Mouse (Mus musculus) liver, postnatal 0 days (tissue): Measurements from ENCODE around the gene Shisa9. TPM values are rescaled to one million over a fixed set of nuclear protein-coding genes. Genes with fewer than 3 reads are reported as not detected.

Experiments
- ATAC-seq: fragments of 200-750 bp; cut with Nextera tagmentation; 2 replicates; pipeline ENCODE4 v1.8.0; 2017; ENCODE audit warnings: mild to moderate bottlenecking, moderate library complexity
- DNase-seq: peaks from one replicate; pipeline ENCODE4 v3.0.0-alpha.2; 2016
- H3K27ac ChIP-seq: fragments of 300-500 bp; sonication (generic); 2 replicates; pipeline ENCODE4 v1.5.1; 2014; ENCODE audit warnings: antibody characterized with exemption, moderate library complexity, mild to moderate bottlenecking, low read depth
- H3K27me3 ChIP-seq: fragments of 300-500 bp; sonication (generic); 2 replicates; pipeline ENCODE4 v1.6.1; 2014; ENCODE audit warnings: low read length, control low read depth, mixed read lengths; ENCODE audit not compliant: insufficient read depth
- H3K36me3 ChIP-seq: fragments of 300-500 bp; sonication (generic); replicated peaks from 2 replicates; pipeline ENCODE4 v1.6.1; 2014; ENCODE audit warnings: mild to moderate bottlenecking, control low read depth, low read length, moderate library complexity, mixed read lengths; ENCODE audit not compliant: insufficient read depth
- H3K4me1 ChIP-seq: fragments of 300-500 bp; sonication (generic); 2 replicates; pipeline ENCODE4 v1.6.1; 2014; ENCODE audit warnings: antibody characterized with exemption, mild to moderate bottlenecking, control low read depth; ENCODE audit not compliant: insufficient read depth
- H3K4me2 ChIP-seq: fragments of 300-500 bp; sonication (generic); 2 replicates; pipeline ENCODE4 v1.6.1; 2014; ENCODE audit warnings: low read depth, mild to moderate bottlenecking, low read length, moderate library complexity, mixed read lengths
- H3K4me3 ChIP-seq: fragments of 300-500 bp; sonication (generic); 2 replicates; pipeline ENCODE4 v1.5.1; 2014; ENCODE audit warnings: low read depth, low read length
- H3K9ac ChIP-seq: fragments of 300-500 bp; sonication (generic); replicated peaks from 2 replicates; pipeline ENCODE4 v1.6.1; 2014; ENCODE audit warnings: mild to moderate bottlenecking, moderate library complexity
- H3K9me3 ChIP-seq: fragments of 300-500 bp; sonication (generic); 2 replicates; pipeline ENCODE4 v1.6.1; 2016; ENCODE audit warnings: mild to moderate bottlenecking, control low read depth, low read length, mixed read lengths
- CTCF ChIP-seq: sonication (generic); IDR thresholded peaks from 2 replicates; pipeline ENCODE4 v1.5.1; 2016; ENCODE audit warnings: antibody characterized with exemption, low read depth
- EP300 ChIP-seq: IDR thresholded peaks from 2 replicates; pipeline ENCODE4 v1.6.1; 2016; ENCODE audit warnings: antibody characterized with exemption, low read depth, mild to moderate bottlenecking
- WGBS: fragments of 180-500 bp; shearing (Covaris S2); extraction: QIAGEN DNeasy Blood & Tissue Kit; methylation state at CpG from one replicate; pipeline ENCODE4 v1.1.7; 2014; ENCODE audit not compliant: insufficient replicate concordance; 5-methylcytosine and 5-hydroxymethylcytosine counted together
- polyA plus RNA-seq: library from polyadenylated mRNA; unstranded; fragments of >200 nt; fragmentation: Nextera tagmentation; extraction: Ambion mirVana; gene quantifications from 2 replicates; pipeline ENCODE4 v1.2.1, GENCODE M21; 2015

Shisa9 gene
- polyA plus RNA-seq, 1 experiment from 2014 or later = 0.45 TPM

- no peaks in the 10 kb centered on the region for H3K36me3 ChIP-seq
- no peak overlapping the region for H3K27ac ChIP-seq
- no peaks in the 10 kb centered on the region for H3K27me3 ChIP-seq
- no peak overlapping the region for H3K4me2 ChIP-seq
- H3K9ac ChIP-seq = no peak overlapping the region
- no peak overlapping the region for H3K4me3 ChIP-seq
- TF ChIP-seq CTCF = no peak
- no peak for TF ChIP-seq EP300
- no peak for DNase-seq
- WGBS = 41% methylated on average over 5 of the region's 5 CpGs
- no peaks in the 10 kb centered on the region for H3K4me1 ChIP-seq
- ATAC-seq = no peak
- H3K9me3 ChIP-seq = no peaks in the 10 kb centered on the region
Observed at GRCm38 (mm10) chr16:12090604-12091235, 106.8 kb downstream of the Shisa9 start.

GRCm38 (mm10) chr16:12093253-12093652 lies 109.3 kb downstream of the Shisa9 start:
- no peak overlapping the region for H3K4me2 ChIP-seq
- H3K4me1 ChIP-seq = no peaks in the 10 kb centered on the region
- H3K27me3 ChIP-seq = no peaks in the 10 kb centered on the region
- H3K36me3 ChIP-seq = no peaks in the 10 kb centered on the region
- DNase-seq (no peak), ATAC-seq (no peak)
- H3K9ac ChIP-seq = no peak overlapping the region
- no peaks in the 10 kb centered on the region for H3K9me3 ChIP-seq
- TF ChIP-seq CTCF (no peak), EP300 (no peak)
- no peak overlapping the region for H3K4me3 ChIP-seq
- H3K27ac ChIP-seq = no peak overlapping the region
- 73% methylated on average over 4 of the region's 4 CpGs for WGBS

- H3K9me3 ChIP-seq = no peaks in the 10 kb centered on the region
- TF ChIP-seq EP300 (no peak), CTCF (no peak)
- H3K4me2 ChIP-seq = no peak overlapping the region
- no peaks in the 10 kb centered on the region for H3K36me3 ChIP-seq
- ATAC-seq (no peak), DNase-seq (no peak)
- H3K4me1 ChIP-seq = no peaks in the 10 kb centered on the region
- H3K27ac ChIP-seq = no peak overlapping the region
- H3K27me3 ChIP-seq = no peaks in the 10 kb centered on the region
- H3K9ac ChIP-seq = no peak overlapping the region
- no peak overlapping the region for H3K4me3 ChIP-seq
- 83% methylated on average over 7 of the region's 7 CpGs for WGBS
Observed at GRCm38 (mm10) chr16:12094784-12095315, 110.9 kb downstream of the Shisa9 start.

DNA sequence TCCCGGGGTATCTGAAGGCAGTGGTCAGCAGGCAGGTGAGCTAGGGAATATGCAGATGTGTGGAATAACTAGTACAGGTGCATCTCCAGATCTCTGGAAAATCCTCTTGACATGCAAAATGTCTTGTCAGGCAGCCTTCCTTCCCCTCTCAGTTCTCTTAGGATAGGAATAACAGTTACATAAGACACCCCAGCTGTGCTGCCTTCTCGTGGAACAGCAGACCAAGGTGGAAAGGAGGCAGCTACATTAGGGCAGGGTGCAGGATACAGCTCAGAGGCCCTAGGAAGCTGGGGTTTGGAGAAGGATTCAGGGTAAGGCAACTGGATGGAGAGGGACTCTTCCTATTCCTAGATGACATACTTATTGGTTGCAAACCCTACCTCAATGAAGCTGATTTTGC lies 111.5 kb downstream of the Shisa9 start:
- no peak overlapping the region for H3K4me3 ChIP-seq
- no peaks in the 10 kb centered on the region for H3K36me3 ChIP-seq
- TF ChIP-seq CTCF (no peak), EP300 (no peak)
- DNase-seq (no peak), ATAC-seq (no peak)
- 42% methylated on average over 2 of the region's 2 CpGs for WGBS
- no peak overlapping the region for H3K9ac ChIP-seq
- no peaks in the 10 kb centered on the region for H3K4me1 ChIP-seq
- no peaks in the 10 kb centered on the region for H3K9me3 ChIP-seq
- no peaks in the 10 kb centered on the region for H3K27me3 ChIP-seq
- no peak overlapping the region for H3K4me2 ChIP-seq
- H3K27ac ChIP-seq = no peak overlapping the region

- H3K4me2 ChIP-seq = no peak overlapping the region
- H3K36me3 ChIP-seq = no peaks in the 10 kb centered on the region
- no peaks in the 10 kb centered on the region for H3K27me3 ChIP-seq
- no peak overlapping the region for H3K4me3 ChIP-seq
- H3K27ac ChIP-seq = no peak overlapping the region
- no peak for TF ChIP-seq EP300
- TF ChIP-seq CTCF = no peak
- WGBS = 75% methylated on average over 4 of the region's 4 CpGs
- no peak overlapping the region for H3K9ac ChIP-seq
- no peaks in the 10 kb centered on the region for H3K4me1 ChIP-seq
- ATAC-seq (no peak), DNase-seq (no peak)
- no peaks in the 10 kb centered on the region for H3K9me3 ChIP-seq
Observed at GRCm38 (mm10) chr16:12108436-12108835, 124.5 kb downstream of the Shisa9 start.

- Histone ChIP-seq H3K9ac (no peak overlapping the region), H3K27me3 (no peaks in the 10 kb centered on the region), H3K4me2 (no peak overlapping the region), H3K9me3 (no peaks in the 10 kb centered on the region), H3K4me1 (no peaks in the 10 kb centered on the region), H3K27ac (no peak overlapping the region), H3K4me3 (no peak overlapping the region), H3K36me3 (no peaks in the 10 kb centered on the region)
- no peak for TF ChIP-seq EP300
- no peak for DNase-seq
- no peak for ATAC-seq
- WGBS = 74% methylated on average over 5 of the region's 5 CpGs
Observed at GRCm38 (mm10) chr16:12110851-12111437, 127.0 kb downstream of the Shisa9 start.
